Mouse (Mus musculus) thymus, adult 2 months (tissue): ENCODE data around the gene 1700008O03Rik.

ENCODE experiments used
- CTCF ChIP-seq: fragments of 200-500 bp; IDR thresholded peaks from 2 replicates; pipeline ENCODE4 v1.5.1; 2012; ENCODE audit warnings: mild to moderate bottlenecking, control low read depth, low read length, moderate library complexity, borderline replicate concordance; ENCODE audit not compliant: control insufficient read depth, poor library complexity, insufficient read depth; ENCODE audit errors: extremely low read depth
- POLR2A ChIP-seq: fragments of 200-500 bp; IDR thresholded peaks from 2 replicates; pipeline ENCODE4 v1.6.1; 2012; ENCODE audit warnings: mild to moderate bottlenecking, low read length, control low read depth, moderate library complexity; ENCODE audit not compliant: control insufficient read depth, poor library complexity, insufficient read depth; ENCODE audit errors: extremely low read depth

DNA sequence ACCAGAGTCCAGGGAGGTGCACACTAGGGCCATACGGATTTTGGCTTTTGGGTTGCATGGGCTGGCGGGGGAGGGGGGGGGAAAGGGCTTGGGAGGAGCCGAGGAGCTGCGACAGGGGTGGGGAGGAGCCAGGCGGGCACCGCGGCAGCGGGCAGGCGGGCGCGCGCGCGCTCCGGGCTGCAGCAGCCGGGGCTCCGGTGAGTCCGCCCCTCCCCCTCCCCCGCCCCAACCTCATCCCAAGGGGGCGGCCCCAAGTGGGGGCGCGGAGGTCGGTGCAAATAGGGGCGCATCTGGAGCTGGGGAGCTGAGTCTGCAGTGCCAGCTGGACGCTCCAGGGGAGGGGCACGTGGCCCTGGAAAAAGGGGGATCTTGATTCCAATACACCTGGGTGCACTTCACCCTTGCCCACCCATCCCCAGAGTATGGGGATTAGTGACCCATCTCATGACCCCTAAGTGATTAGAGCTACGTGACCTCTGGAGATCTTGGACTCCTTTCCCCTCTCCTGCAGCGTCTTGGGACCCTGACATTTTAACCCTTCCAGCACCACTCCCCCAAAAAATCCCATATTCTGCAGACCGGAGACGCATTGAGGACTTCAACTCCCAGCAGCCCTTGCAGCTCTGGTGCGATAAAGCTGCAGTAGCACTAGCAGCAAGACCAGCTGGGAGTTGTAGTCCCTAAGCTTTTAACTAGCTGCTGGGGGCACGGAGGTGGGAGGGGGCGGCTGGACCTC lies 1.5 kb downstream of the 1700008O03Rik start, which contains the start of gene Syt3:
- TF ChIP-seq POLR2A (no peak), CTCF (no peak)
